ENCODE assay signal across 21 mouse cellular contexts in genomic region chr16:8751555-8752235, GRCm38 (mm10). TPM values are rescaled to one million over a fixed set of nuclear protein-coding genes. Genes with fewer than 3 reads are reported as not detected.
DNase-seq lines count a peak whose midpoint lies in the region; ATAC-seq and TF ChIP-seq lines count a peak whose summit lies in the region.
"Had no signal": no experiment of that assay in that cellular context is flagged by ENCODE, and none has a peak within 500 bp of the region (broad histone marks: within the 10 kb centered on the region; RNA-seq: fewer than 3 reads in every experiment).

No protein-coding gene starts in this region.

- peak; percentile 49; the same call in 1 of the 2 replicates for ATAC-seq in lung, embryonic 15.5 days (ENCODE audit: borderline replicate concordance, extremely low read depth, low FRiP score, low TSS enrichment)
- peak; percentile 80 for ATAC-seq in erythroblast, adult 5-6 weeks (replicated peaks; ENCODE audit: low FRiP score, poor library complexity, severe bottlenecking)
- peak; percentile 92 for ATAC-seq in liver, embryonic 13.5 days (ENCODE audit: low read depth)
- peak; percentile 82; the same call in 1 of the 2 replicates for ATAC-seq in stomach, embryonic 15.5 days (ENCODE audit: insufficient read depth, low FRiP score, low read depth)

- WGBS in lung, embryonic 15.5 days, result 67% methylated on average over 5 of the region's 5 CpGs
- WGBS in lung, adult 2 months, result 70% methylated on average over 5 of the region's 5 CpGs
- 29% methylated on average over 5 of the region's 5 CpGs for WGBS in liver, embryonic 13.5 days (ENCODE audit: insufficient replicate concordance)
- 63% methylated on average over 5 of the region's 5 CpGs for WGBS in stomach, embryonic 15.5 days

- no peak overlapping the region for H3K4me2 ChIP-seq in lung, embryonic 15.5 days
- H3K4me2 ChIP-seq in liver, embryonic 13.5 days, result peak overlapping the region; percentile 64
- no peak overlapping the region for H3K4me2 ChIP-seq in stomach, embryonic 15.5 days
- H3K4me2 ChIP-seq: forebrain, embryonic 12.5 days; hindbrain, embryonic 14.5 days; limb, embryonic 15.5 days; midbrain, embryonic 12.5 days had no signal

- no peak overlapping the region for H3K27ac ChIP-seq in lung, embryonic 15.5 days
- peak overlapping the region; percentile 97 for H3K27ac ChIP-seq in liver, embryonic 13.5 days
- H3K27ac ChIP-seq in stomach, embryonic 15.5 days, result no peak overlapping the region
- H3K27ac ChIP-seq: forebrain, embryonic 12.5 days; heart, adult 2 months; hindbrain, embryonic 14.5 days; limb, embryonic 15.5 days; midbrain, embryonic 12.5 days had no signal

- no peaks in the 10 kb centered on the region for H3K27me3 ChIP-seq in lung, embryonic 15.5 days
- H3K27me3 ChIP-seq in liver, embryonic 13.5 days, result no peaks in the 10 kb centered on the region
- H3K27me3 ChIP-seq in stomach, embryonic 15.5 days (replicated peaks), result no peaks in the 10 kb centered on the region
- H3K27me3 ChIP-seq: forebrain, embryonic 12.5 days; limb, embryonic 15.5 days; midbrain, embryonic 12.5 days had no signal

- no peaks in the 10 kb centered on the region for H3K4me1 ChIP-seq in lung, embryonic 15.5 days
- no peaks in the 10 kb centered on the region for H3K4me1 ChIP-seq in lung, adult 2 months (ENCODE audit: control insufficient read depth, insufficient read depth, low read length)
- H3K4me1 ChIP-seq in liver, embryonic 13.5 days (replicated peaks), result peaks cover 85% of the 10 kb centered on the region
- H3K4me1 ChIP-seq in stomach, embryonic 15.5 days, result no peaks in the 10 kb centered on the region
- H3K4me1 ChIP-seq: forebrain, embryonic 12.5 days; limb, embryonic 15.5 days; midbrain, embryonic 12.5 days had no signal

- no peak for TF ChIP-seq POLR2A in lung, adult 2 months (IDR thresholded peaks at IDR 0.05; ENCODE audit: borderline replicate concordance, extremely low read depth, low read depth, low read length)

- H3K9me3 ChIP-seq in lung, embryonic 15.5 days, result no peaks in the 10 kb centered on the region
- 0 out of 2 replicates have a peak, but pooled peaks cover 3% of the 10 kb centered on the region for H3K9me3 ChIP-seq in liver, embryonic 13.5 days (replicated peaks)
- H3K9me3 ChIP-seq in stomach, embryonic 15.5 days, result no peaks in the 10 kb centered on the region
- H3K9me3 ChIP-seq: forebrain, embryonic 12.5 days; limb, embryonic 15.5 days; midbrain, embryonic 12.5 days had no signal

- no peak overlapping the region for H3K4me3 ChIP-seq in lung, embryonic 15.5 days
- no peak overlapping the region for H3K4me3 ChIP-seq in lung, adult 2 months (replicated peaks; ENCODE audit: extremely low read depth, low read depth, low read length)
- H3K4me3 ChIP-seq in liver, embryonic 13.5 days (replicated peaks), result peak overlapping the region; percentile 13
- no peak overlapping the region for H3K4me3 ChIP-seq in stomach, embryonic 15.5 days (replicated peaks)
- H3K4me3 ChIP-seq: forebrain, embryonic 12.5 days; heart, adult 2 months; limb, embryonic 15.5 days; midbrain, embryonic 12.5 days had no signal

- TF ChIP-seq CTCF in lung, adult 2 months (IDR thresholded peaks at IDR 0.05; ENCODE audit: insufficient read depth, low read length), result no peak

- H3K9ac ChIP-seq in lung, embryonic 15.5 days, result no peak overlapping the region
- H3K9ac ChIP-seq in liver, embryonic 13.5 days, result peak overlapping the region; percentile 67
- H3K9ac ChIP-seq in stomach, embryonic 15.5 days, result no peak overlapping the region
- H3K9ac ChIP-seq: forebrain, embryonic 12.5 days; hindbrain, embryonic 14.5 days; limb, embryonic 15.5 days; midbrain, embryonic 12.5 days had no signal

- DNase-seq in lung, adult 2 months, result no peak
- DNase-seq in liver, embryonic 13.5 days, result peak; percentile 67
- no peak for DNase-seq in adrenal gland, adult 2 months
- no peak for DNase-seq in yolk sac, embryonic 10.5 days (ENCODE audit: low spot score)
- no peak for DNase-seq in retina, postnatal 1 day
- DNase-seq: cerebellum, postnatal 14 days; gastrocnemius, postnatal 14 days; heart, adult 2 months; heart, postnatal 10 days; kidney, adult 18-20 months; kidney, postnatal 36 days; lung, postnatal 36 days; right cerebral cortex, postnatal 4 days; thymus, adult 18-20 months had no signal

- H3K36me3 ChIP-seq in lung, embryonic 15.5 days, result no peaks in the 10 kb centered on the region
- no peaks in the 10 kb centered on the region for H3K36me3 ChIP-seq in liver, embryonic 13.5 days
- H3K36me3 ChIP-seq in stomach, embryonic 15.5 days, result no peaks in the 10 kb centered on the region
- H3K36me3 ChIP-seq: forebrain, embryonic 12.5 days; limb, embryonic 15.5 days; midbrain, embryonic 12.5 days had no signal

RNA-seq across cellular contexts. Expression of gene Usp7, which starts 40.4 kb away (rescaled TPM):
- polyA plus RNA-seq in lung, embryonic 15.5 days (2015; fragmentation: Nextera tagmentation; extraction: Ambion mirVana), result 24.8 and 26.7 TPM in 2 replicates
- polyA plus RNA-seq in lung, adult 2 months (2012; rRNA removed), result 18.6 and 29.8 TPM in 2 replicates
- total RNA-seq in erythroblast, adult 5-6 weeks (2015; ENCODE audit: low replicate concordance), result 545 and 592 TPM in 2 replicates
- 1,042 and 1,164 TPM in 2 replicates for total RNA-seq in erythroblast, adult 5-6 weeks (2017; ENCODE audit: low replicate concordance)
- 26.5 and 26.8 TPM in 2 replicates for polyA plus RNA-seq in liver, embryonic 13.5 days (2015; fragmentation: Nextera tagmentation; extraction: Ambion mirVana)
- polyA plus RNA-seq in stomach, embryonic 15.5 days (2015; fragmentation: Nextera tagmentation; extraction: Ambion mirVana), result 26.7 and 28.3 TPM in 2 replicates
- total RNA-seq in adrenal gland, adult 2 months (2021), result 100 to 1,000 TPM in 1 of 2 experiments, 10 to 100 TPM in 1; 83.9 to 128 TPM
- polyA plus RNA-seq in adrenal gland, adult 2 months (2012; rRNA removed), result 6.8 and 9.6 TPM in 2 replicates
